Mouse (Mus musculus) mouse trophoblast stem cell (cell line): ENCODE results near the gene Uqcr11.

ENCODE experiments used
- in situ Hi-C, 2 experiments: fragments of 300-500 bp; cut with MseI, MboI; formaldehyde crosslinking; loops; 2 replicates in 1 of 2; 3 replicates in 1 of 2; pipeline ENCODE4 v1.15.1; 2025

Uqcr11 gene

DNA sequence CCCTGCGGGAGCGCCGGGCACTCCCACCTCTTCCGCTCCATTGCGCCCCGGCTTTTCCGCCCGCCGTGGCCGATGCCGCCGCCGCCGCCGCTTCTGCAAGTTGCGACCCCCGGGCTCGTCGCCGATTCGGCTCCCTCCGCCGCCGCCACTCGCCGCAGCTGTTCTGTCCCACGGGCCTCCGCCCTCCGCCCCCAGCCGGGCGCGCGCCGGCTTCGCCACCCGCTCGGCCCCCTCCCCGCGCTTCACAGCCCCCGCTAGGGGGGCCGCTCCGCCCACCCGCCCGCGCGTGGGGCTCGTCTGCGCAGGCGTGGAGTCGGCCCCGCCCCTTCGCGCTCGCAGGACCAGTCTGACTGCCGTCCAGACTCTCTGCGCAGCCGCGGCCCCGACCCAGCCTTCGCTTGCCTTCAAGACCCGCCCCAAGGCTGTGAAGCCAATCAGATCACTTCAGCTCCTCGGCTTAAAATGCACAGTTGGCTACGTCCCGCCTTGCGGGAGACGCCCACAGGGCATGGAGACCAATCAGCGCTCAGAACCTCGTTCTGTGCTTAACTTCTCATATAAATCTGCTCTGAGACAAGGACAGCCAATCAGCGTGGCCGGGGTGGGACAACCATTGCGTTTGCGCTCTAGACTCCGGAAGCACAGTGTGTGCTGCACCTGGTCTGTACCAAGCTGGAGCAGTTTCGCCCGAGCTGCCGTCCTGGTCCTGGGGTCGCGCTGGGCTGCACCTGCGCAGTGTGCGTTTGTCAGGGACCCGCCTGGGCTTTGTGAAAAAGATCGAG lies 7.2 kb downstream of the Uqcr11 start, which contains the start of gene Mbd3:
Gene Mbd3, minus strand, starts transcription at position 360 of the 782 bp plus-strand sequence.
- in situ Hi-C loops, result no loop called here

DNA sequence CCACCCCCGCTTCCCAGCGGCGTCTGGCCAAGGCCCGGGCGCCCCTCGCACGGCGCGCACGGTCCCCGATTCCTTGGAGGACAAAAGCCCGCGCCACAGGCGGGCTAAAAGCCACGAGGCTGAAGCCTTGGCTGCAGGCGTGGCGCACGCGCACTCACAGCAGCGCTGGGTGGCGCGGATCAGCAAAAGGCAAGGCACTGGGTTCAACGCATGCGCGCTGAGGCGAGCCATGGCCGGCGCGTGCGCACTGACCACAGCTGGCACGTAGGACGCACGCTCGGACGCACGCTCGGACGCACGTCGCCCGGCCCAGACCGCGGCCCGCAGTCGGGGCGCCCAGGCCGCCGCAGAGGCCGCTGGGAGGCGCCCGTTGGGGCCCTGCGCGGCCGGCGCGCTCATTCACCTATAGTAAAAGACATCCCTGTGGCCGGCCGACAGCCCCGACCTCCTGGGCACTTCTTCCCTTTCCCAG lies 7.9 kb downstream of the Uqcr11 start:
- in situ Hi-C loops, result no loop called here

DNA sequence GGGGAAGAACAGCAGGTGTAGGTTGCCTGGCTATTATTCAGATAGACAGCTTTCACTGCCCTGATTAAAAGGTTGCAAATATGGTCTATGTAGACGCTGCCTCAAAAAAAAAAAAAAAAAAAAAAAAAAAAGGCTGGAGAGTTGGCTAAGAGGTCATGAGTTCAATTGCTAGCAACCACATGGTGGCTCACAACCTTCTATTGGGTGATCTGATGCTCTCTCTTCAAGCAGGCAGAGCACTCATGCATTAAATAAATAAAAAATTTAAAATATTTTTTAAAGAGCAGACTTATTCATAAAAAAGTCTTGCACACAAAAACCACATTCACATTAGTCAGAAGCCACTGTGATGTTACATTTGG lies 8.5 kb downstream of the Uqcr11 start:
- in situ Hi-C loops, result no loop called here

DNA sequence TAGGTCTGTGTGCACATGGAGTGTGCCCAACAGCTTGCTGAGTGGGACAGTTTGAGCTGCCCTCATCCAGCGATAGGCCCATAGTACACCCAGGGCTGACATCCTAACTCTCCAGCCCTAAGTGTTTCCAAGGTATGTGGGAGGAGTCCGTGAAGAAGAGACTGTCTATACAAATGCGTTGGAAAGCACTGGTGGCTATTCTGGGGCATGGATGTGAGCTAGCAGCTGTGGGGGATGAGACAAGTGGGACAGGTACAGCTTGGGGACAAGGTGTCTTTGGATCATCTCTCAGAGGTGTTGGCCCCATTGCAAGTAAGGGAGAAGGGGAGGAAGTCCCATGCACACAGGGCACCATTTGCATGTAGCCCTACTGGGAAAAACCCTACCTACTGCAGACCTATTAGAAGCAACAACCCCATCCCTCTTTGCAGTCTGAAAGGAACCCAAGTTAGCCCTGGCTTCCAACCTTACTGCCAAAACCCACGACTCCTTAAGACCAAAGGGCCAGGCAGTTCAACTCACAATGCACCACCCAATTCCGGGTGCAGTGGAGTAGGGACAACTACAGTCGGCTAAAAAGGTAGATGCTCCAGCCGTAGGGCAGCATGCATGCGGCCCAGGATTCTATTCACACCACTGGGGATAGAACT lies 9.0 kb downstream of the Uqcr11 start:
- in situ Hi-C loops, result no loop called here

DNA sequence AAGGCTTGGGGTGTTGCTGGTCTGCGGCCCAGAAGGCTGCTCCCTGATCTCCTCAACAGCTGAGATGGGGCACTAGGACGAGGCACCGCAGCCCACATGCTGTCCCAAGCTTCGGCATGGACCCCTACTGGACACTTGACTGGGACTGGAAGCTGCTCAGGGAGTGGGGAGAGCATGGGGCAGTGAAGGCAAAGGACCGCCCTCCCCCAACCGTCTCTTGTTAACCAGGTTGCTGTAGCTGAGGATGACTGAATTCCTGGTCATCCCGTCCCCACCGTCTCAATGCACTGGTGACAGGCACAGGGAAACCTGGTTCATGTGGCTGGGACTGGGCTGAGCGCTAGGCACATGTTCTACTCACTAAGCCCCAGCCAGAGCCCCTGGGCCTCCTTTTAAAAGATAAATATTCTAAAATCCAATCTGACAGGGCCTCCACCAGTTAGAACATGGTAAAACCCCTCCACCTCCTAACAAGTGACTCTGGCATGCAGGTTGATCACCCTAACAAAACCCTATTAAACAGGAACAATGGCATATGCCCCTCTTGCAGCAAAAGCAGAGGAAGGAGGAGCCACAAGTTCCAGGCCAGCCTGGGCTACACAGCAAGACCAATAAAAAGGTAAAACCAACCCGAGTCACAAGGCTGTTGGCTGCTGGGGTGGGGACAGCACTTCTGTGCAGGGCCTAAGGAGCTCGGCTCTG lies 9.7 kb downstream of the Uqcr11 start:
- in situ Hi-C loops, result no loop called here

DNA sequence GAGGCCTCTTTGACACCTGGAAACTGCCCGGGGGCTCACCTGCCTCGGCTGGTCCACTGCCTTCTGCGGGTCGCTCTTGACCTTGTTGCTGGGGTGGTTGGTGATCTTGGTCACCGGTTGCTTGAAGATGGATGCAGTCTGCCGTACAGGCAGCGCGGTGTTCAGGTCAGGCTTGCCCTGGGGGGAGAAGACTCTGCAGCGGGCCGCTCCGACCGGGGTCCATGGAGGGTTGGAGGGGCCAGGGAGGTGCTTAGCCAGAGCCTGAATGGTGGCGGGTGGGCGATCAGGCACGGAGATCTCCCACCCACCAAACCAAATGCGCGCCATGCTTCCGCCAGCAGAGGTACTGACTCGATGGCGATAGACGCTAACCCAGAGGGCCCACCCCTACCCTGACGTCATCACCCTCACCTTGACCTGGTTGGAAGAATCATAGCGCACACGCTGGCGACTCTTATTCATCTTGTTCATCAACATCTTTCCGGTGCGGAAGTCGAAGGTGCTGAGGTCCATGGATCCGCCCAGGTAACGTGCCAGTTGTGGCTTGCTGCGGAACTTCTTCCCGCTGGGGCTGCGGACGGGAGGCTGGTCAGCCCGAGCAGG lies 11.5 kb downstream of the Uqcr11 start:
- in situ Hi-C loops, result no loop called here

DNA sequence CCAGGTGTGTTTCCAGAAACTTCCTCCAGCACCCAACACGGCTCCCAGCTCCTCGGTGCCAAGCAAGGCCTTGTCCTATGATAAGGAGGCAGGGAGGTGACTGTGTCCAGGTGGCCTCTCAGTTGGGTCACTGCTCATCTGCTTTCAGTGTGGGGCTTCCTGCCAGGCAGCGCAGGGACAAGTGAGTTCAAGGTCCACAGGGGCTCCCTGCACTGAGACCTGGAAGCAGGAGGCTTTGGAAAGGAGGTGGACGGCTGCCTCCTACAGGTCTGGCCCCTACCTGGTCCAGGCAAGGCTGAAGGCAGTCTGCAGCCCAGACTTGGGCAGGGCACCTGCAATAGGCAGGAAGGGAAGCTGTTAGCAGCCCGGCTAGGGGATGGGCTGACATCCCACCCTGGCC lies 13.9 kb downstream of the Uqcr11 start:
- in situ Hi-C loops, result no loop called here

DNA sequence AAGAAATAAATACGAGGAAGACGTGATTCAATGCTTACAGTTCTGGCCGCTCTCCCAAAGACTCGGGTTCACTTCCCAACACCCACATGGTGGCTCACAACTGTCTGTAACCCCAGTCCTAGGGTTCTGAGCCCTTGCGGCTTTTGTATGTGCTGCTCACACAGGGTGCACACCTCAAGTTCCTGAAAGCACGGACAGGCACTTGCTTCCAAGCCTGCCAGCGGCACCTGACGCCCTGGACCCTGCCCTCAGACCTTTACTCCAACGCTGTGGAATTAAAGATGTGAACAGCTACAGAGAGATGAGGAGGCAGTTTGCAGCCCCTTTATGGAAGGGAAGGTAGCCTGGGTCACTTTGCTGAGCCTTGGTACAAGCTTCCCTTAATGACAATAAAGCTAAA lies 15.9 kb downstream of the Uqcr11 start:
- in situ Hi-C loops, result no loop called here

DNA sequence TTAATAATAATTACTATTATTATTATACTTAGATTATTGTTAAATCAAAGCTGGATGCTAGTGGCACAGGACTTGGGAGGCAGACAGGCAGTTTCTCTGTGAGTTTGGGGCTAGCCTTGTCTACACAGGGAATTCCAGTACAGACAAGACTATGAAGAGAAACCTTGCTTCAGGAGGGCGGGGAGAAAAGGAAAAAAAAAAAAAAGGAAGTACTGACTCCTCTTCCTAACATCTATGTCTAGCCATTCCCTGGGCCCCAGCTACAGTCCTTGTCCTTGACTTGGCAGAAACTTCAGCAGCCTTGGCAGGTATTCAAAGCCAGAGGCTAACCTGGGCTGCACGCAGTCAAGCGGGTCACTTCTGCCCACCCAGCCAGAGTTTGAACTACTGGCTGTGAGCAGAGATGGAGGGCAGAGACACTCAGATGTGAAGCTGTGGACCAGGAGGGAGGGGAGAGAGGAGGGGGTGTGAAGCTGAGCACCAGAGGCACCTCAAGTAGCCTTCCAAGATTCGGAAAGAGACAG lies 17.4 kb downstream of the Uqcr11 start:
- in situ Hi-C loops, result no loop called here

DNA sequence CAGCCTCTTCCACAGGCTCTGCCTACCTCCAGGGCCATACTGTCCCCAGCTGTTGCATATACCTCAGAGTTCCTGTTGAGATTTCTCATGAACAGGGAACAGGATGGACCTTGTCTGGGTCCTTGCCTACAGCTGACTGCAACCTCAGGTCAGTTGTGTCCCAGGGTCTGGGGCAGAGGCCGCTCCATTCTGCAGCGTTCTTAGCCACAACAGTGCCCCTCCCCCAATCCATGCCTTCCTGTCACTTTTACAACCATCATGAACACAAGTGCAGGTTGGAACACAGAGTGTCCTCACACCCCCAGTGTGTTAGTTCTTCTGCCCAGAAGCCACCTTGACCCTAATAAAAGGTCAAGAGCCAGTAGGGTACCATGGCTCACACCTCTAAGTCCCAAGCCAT lies 17.9 kb downstream of the Uqcr11 start:
- in situ Hi-C loops, result no loop called here

DNA sequence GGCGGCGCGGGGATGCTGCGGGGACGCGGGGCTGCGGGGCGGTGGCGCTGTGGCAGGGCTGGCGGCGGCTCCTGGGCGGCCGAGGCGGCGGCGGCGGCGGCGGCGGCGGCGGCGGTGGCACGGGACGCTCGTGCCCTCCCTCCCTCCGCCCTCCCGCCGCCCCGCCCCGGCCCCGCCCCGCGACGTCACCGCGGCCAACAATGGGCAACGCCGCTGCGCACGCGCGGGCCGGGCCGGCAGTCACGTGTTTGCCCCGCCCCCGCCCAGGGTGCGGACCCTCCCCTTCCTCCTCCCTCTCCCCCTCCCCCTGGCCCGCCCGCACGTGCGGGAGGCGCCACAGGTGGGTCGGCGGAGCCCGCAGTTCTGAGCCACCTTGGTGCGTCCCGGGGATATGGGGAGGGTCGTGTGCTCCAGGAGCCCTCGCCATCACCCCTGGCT lies 19.1 kb downstream of the Uqcr11 start, which contains the start of gene Mex3d:
Gene Mex3d, minus strand, starts transcription at position 138 of the 438 bp plus-strand sequence.
- in situ Hi-C loops, result no loop called here

DNA sequence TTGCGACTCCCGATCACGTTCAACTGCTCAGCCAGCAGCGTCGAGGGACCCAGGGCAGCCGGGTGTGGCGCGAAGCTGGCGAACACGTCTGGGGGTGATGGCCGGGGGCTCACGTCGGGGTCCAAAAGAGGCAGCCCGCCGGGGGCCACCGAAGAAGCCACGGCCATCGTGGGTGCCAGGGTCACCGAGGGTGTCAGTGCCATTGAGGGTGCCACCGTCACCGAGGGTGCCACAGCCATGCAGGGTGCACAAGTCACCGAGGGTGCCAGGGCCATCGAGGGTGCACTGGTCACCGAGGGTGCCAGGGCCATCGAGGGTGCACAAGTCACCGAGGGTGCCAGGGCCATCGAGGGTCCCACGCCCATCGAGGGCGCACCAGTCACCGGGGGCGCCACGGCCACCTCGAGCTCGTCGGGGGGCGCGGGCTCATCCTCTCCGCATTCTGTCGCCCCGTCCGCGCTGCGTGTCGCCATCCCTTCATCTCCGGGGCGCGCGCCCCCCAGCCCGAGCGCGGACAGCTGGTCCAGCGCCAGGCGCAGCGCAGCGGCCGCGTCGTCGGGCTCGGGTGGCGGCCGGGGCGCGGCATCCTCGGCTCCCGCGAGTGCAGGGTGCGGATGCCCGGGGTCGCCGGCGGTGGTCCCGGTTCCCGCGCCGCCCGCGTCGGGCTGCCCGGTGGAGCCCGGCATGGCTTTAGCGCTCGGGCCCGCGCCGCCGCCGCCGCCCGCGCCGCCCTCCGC lies 19.7 kb downstream of the Uqcr11 start:
- in situ Hi-C loops, result no loop called here

DNA sequence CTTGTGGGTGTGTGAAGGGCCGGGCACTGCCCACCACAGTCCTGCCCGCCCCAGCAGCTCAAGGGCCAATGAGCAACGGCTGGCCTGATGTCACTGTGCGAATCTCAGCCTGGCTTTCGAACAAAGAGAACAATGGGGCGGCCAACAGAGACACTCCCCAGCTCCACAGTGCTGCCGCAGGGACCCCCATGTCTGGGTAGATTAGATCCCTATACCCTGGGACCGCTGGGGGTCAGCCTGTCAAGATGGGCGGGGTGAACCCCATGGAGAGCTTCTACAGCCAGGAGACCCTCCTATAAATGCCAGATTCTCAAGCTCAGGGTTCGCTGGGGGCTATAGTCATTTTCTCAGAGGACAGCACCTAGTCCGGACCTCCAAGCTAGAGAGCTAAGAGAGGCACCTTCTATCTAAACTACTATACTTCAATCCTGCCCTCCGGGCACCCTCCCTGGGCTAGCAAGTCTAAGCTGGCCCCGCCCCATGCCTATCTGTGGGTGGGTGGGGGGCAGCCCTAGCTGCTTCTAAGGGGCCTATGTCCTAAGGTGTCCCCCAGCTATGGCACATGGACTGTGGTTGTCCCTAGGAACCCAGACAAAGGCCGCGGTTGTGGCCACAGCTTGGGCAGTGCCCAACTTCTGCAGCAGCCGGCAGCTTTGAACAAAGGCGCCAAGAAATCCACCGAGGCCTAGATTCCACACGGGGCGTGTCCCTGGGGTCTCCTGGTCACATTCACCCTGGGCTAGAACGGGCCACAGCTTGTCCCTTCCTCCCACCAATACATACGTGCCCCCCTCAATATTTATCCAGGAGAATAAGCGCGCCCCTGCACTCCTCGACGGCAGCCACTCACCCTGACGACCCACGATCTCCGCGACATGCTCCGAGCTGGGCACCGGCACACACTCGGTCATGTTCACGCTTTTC lies 20.6 kb downstream of the Uqcr11 start:
- in situ Hi-C loops, result no loop called here

DNA sequence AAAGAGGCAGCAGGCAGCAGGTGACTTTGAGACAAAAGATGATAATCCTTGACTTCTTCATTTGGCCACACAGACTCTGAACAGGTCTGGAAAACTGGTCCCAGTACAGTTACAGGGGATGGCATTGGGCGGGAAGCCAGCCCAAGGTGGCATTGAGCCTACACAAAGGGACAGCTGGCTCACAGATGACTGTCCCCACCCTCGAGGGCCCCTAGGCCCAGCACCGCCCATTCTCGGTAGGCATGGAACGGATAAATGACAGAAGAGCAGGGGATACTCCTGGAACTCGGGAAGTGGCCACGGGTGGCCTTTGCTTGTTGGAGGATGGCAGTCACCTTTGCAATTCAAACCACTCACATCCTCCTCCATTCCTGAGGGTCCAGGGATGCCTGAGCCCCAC lies 21.3 kb downstream of the Uqcr11 start:
- in situ Hi-C loops, result no loop called here

DNA sequence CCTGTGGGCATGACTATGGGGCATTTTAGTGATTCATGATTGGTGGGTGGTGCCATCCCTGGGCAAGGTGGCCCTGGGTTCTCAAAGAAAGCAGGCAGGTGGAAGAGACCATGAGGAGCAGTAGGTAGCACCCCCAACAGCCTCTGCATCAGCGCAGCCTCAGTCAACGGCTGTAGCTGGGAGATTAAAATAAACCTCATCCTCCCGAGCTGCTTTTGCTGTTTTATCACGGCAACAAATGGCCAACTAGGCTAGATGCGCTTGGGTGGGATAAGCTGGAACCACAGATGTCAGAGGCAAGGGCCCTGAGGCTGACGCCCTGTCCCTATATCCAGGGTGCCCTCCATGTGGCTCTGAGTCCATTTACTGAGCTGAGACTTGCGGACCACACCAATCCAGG lies 21.9 kb downstream of the Uqcr11 start:
- in situ Hi-C loops, result no loop called here

DNA sequence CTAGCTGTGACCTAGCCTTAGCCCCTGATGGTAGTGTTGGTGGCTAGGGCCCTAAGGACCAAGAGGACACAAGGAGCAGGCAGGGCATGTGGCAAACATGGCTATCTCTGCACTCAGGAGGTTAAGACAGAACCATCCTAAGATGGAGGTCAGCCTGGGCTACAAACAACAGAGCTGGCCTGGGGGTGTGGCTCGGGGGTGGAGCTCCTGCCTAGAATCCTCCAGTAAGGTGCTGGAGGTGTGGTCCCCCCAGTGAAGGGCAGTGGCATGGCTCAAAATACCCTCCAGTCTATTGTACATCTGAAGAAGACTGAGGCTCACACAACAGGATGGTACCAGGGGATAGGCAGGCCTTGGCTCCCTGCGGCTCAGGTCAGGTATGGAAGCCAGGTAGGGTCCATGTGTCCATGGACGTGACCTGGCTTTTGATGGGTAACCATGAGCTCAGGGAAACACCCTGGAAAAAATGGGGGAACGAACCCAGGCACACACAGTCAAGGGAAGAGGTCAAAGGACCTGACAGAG lies 22.5 kb downstream of the Uqcr11 start:
- in situ Hi-C loops, result no loop called here

DNA sequence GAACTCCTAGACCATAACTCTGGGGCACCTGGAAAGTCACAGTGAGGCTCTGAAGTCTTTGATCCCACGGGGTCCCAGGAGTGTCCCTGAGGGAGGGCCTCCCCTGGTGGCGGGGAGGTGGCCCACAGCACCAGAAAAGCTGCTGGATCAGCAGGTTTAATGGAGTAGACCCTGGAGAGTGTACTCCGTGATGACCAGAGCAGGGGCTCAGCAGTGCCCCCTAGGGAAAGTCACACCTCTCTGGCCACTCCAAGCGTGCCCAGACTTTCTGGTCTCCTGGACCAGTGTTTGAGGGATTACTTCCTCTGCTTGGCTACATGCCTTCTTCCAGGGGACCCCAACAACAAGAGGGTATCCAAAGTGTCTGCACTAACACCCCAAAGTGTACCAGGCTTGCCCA lies 23.2 kb downstream of the Uqcr11 start:
- in situ Hi-C loops, result no loop called here

DNA sequence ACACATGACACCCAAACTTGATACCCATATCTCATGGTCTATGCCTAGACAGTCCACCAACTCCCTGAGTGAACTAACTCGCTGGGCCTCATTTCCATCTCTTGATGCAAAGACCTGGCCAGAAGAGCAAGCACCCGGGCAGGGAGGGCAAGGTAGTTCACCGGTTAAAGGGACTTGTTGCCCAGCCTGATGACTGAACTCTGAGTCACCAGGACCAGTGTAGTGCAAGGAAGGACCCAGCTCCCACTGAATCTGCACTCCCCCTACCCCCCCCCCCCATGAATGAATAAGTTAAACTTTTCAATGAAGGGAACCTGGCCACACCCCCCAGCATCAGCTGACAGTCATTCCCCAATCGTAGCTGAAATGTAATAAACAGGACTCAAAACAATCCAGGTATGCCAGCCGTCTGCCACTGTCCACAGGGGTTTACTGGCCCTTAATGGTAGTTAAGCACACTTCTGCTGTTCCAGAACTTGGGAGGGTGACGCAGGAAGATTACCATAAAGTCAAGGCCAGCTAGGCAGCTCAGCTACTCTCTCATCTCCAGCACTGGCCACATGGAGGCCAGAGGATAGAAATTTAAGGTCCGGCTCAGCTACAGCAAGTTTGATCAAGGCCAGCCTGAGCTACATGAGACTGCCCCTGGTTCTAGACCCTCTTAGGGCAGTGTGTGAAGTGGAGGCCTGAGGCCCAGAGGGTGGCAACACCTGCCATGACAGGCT lies 23.8 kb downstream of the Uqcr11 start:
- in situ Hi-C loops, result no loop called here

DNA sequence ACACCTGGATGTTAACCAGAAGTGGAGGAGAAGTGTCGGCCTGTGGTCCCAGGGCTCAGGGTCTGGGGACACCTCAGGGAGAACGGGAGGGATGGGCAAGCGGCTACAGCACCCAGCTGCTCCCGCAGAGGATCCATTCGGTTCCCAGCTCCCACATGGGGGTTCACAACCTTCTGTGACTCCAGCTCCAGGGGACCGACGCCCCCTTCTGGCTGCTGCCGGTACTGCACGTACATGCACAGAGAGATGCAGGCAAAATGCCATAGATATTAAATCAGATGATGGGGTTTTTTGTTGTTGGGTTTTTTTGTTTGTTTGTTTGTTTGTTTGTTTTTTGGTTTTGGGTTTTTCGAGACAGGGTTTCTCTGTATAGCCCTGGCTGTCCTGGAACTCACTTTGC lies 28.9 kb downstream of the Uqcr11 start:
- in situ Hi-C loops, result no loop called here
